Mouse (Mus musculus): ENCODE measurements around the gene 6820408C15Rik.

GRCm38 (mm10) chr2:152487024-152487423, 71.6 kb downstream of the 6820408C15Rik start:
- TF ChIP-seq POLR2A (IDR thresholded peaks at IDR 0.05; ENCODE audit: low read depth, low read length) (no peak), CTCF (IDR thresholded peaks at IDR 0.05; ENCODE audit: extremely low read depth, insufficient read length, insufficient replicate concordance, low read depth, low read length) (peak; percentile 30; the same call in 1 of the 2 replicates)
